Mouse (Mus musculus): Measurements from ENCODE around the gene H2afb1.
"Not testable (repeated sequence)": the region's sequence is repeated elsewhere in the genome, so short reads cannot be mapped to it uniquely, and the experiment has no call there.

Gene H2afb1

GRCm38 (mm10) chrX:117014457-117014856 is at the start of gene H2afb1:
Gene H2afb1, plus strand, starts transcription at chrX:117014757.
- DNase-seq (ENCODE audit: low spot score in 2 of 2): not testable (repeated sequence)

- no peak for DNase-seq (ENCODE audit: low spot score in 2 of 2)
Observed at GRCm38 (mm10) chrX:117036085-117036484, 21.5 kb downstream of the H2afb1 start.

Measured in urinary bladder, postnatal 4 days (tissue).